Mouse (Mus musculus) hindbrain, postnatal 0 days (tissue): ENCODE measurements around the gene Mbd4. TPM values are rescaled to one million over a fixed set of nuclear protein-coding genes. Genes with fewer than 3 reads are reported as not detected.
"Not testable (repeated sequence)": the region's sequence is repeated elsewhere in the genome, so short reads cannot be mapped to it uniquely, and the experiment has no call there.

ENCODE experiments used
- ATAC-seq: fragments of 200-750 bp; cut with Nextera tagmentation; 2 replicates; pipeline ENCODE4 v1.8.0; 2017; ENCODE audit warnings: mild to moderate bottlenecking, moderate TSS enrichment, moderate library complexity
- DNase-seq: peaks from one replicate; pipeline ENCODE4 v3.0.0-alpha.2; 2015; ENCODE audit warnings: low spot score
- H3K27ac ChIP-seq: fragments of 300-500 bp; sonication (generic); 2 replicates; pipeline ENCODE4 v1.5.1; 2014; ENCODE audit warnings: mild to moderate bottlenecking
- H3K27me3 ChIP-seq: fragments of 300-500 bp; sonication (generic); 2 replicates; pipeline ENCODE4 v1.6.1; 2014; ENCODE audit warnings: low read length, mixed read lengths; ENCODE audit not compliant: insufficient read depth
- H3K36me3 ChIP-seq: fragments of 300-500 bp; sonication (generic); 2 replicates; pipeline ENCODE4 v1.6.1; 2014; ENCODE audit warnings: low read length, mixed read lengths; ENCODE audit not compliant: insufficient read depth
- H3K4me1 ChIP-seq: fragments of 300-500 bp; sonication (generic); 2 replicates; pipeline ENCODE4 v1.6.1; 2014; ENCODE audit warnings: antibody characterized with exemption, low read length, mixed read lengths; ENCODE audit not compliant: insufficient read depth
- H3K4me2 ChIP-seq: fragments of 300-500 bp; sonication (generic); 2 replicates; pipeline ENCODE4 v1.6.1; 2014; ENCODE audit warnings: low read depth, mild to moderate bottlenecking, low read length, moderate library complexity, mixed read lengths
- H3K4me3 ChIP-seq: fragments of 300-500 bp; sonication (generic); 2 replicates; pipeline ENCODE4 v1.5.1; 2014; ENCODE audit warnings: low read length
- H3K9ac ChIP-seq: fragments of 300-500 bp; sonication (generic); replicated peaks from 2 replicates; pipeline ENCODE4 v1.6.1; 2014; ENCODE audit warnings: mild to moderate bottlenecking, low read length, moderate library complexity, mixed read lengths
- H3K9me3 ChIP-seq: fragments of 300-500 bp; sonication (generic); 2 replicates; pipeline ENCODE4 v1.6.1; 2016; ENCODE audit warnings: low read length, mixed read lengths
- CTCF ChIP-seq: IDR thresholded peaks from 2 replicates; pipeline ENCODE4 v1.5.1; 2016; ENCODE audit warnings: antibody characterized with exemption, control low read depth, low read depth
- WGBS: fragments of 180-500 bp; shearing (Covaris S2); extraction: QIAGEN DNeasy Blood & Tissue Kit; methylation state at CpG from one replicate; pipeline ENCODE4 v1.1.7; 2014; 5-methylcytosine and 5-hydroxymethylcytosine counted together
- polyA plus RNA-seq: library from polyadenylated mRNA; unstranded; fragments of >200 nt; fragmentation: Nextera tagmentation; extraction: Ambion mirVana; gene quantifications from 2 replicates; pipeline ENCODE4 v1.2.1, GENCODE M21; 2015
- total RNA-seq: library from RNA; depleted of rRNA; stranded (reverse); fragments of >200 nt; gene quantifications from 2 replicates; pipeline ENCODE4 v1.2.3, GENCODE M21; 2014

Mbd4 gene
- total and polyA plus RNA-seq, 2 experiments from 2014 or later, result 2.9 to 5.6 TPM

GRCm38 (mm10) chr6:115838161-115838597, 15.0 kb downstream of the Mbd4 start, which contains the start of gene Efcab12:
Gene Efcab12 (minus strand): TSS chr6:115838412.
- peak; percentile 41 for TF ChIP-seq CTCF
- Histone ChIP-seq H3K4me2 (peak within 1 kb of the TSS; percentile 55), H3K36me3 (no peaks in the 10 kb centered on the region), H3K4me3 (peak within 1 kb of the TSS; percentile 33), H3K9ac (peak within 1 kb of the TSS; percentile 1; the same call in 1 of the 2 replicates), H3K4me1 (no peaks in the 10 kb centered on the region), H3K27ac (peak within 1 kb of the TSS; percentile 2; the same call in 1 of the 2 replicates), H3K27me3 (no peaks in the 10 kb centered on the region), H3K9me3 (no peaks in the 10 kb centered on the region)
- WGBS, result under 1% methylated on average over 19 of the region's 19 CpGs
- ATAC-seq, result peak; percentile 94
- peak; percentile 88 for DNase-seq

- no peaks in the 10 kb centered on the region for H3K36me3 ChIP-seq
- no peaks in the 10 kb centered on the region for H3K27me3 ChIP-seq
- H3K4me1 ChIP-seq, result no peaks in the 10 kb centered on the region
- H3K9ac ChIP-seq, result no peak overlapping the region
- no peaks in the 10 kb centered on the region for H3K9me3 ChIP-seq
- TF ChIP-seq CTCF, result no peak
- H3K4me3 ChIP-seq, result no peak overlapping the region
- DNase-seq (no peak), ATAC-seq (no peak)
- no peak overlapping the region for H3K27ac ChIP-seq
- no peak overlapping the region for H3K4me2 ChIP-seq
These were observed 19.3 kb downstream of the Mbd4 start for GRCm38 (mm10) chr6:115833861-115834260.

- WGBS, result 93% methylated on average over 2 of the region's 2 CpGs
- H3K4me3 ChIP-seq, result no peak overlapping the region
- no peaks in the 10 kb centered on the region for H3K4me1 ChIP-seq
- no peak overlapping the region for H3K27ac ChIP-seq
- DNase-seq (no peak), ATAC-seq (no peak)
- H3K4me2 ChIP-seq, result no peak overlapping the region
- H3K9me3 ChIP-seq, result no peaks in the 10 kb centered on the region
- no peaks in the 10 kb centered on the region for H3K36me3 ChIP-seq
- no peaks in the 10 kb centered on the region for H3K27me3 ChIP-seq
- TF ChIP-seq CTCF, result no peak
- no peak overlapping the region for H3K9ac ChIP-seq
These were observed 20.9 kb downstream of the Mbd4 start for GRCm38 (mm10) chr6:115832152-115832850.

DNA sequence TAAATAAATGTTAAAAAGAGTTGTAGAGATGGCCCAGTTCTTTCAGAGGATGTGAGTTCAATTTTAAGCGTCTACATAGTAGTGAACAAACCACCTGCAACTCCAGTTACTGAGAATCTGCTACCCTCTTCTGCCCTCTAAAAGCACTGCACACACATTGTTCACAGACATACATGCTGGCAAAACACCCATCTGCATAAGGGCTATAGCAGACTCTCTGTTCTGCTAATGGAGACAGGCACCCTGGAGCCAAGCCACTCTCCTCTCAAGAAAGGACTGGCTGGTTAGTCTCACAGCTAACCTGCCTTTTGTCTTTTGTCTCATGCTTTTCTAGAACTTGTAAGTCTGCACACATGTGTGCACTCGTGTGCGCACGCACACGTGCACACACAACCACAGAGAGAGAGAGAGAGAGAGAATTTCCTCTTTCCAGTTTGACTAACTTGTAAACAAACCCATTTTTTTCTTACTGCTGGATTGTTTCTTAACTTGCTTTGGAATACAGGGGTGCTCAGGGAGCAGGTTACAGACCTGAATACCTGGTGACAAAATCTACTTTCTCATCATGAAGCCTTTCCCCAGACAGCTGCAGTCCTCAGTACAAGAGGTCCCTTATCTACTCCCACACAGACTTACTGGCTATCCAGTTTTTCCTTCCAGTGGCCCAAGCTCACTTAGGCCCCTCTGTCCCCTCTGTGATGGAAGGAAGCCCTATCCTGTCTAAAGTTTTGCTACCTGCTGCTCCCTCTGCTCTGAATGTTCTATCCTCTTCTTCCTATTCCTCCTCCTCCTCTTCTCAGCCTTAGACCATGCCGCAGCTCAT, 22.2 kb downstream of the Mbd4 start:
- no peaks in the 10 kb centered on the region for H3K4me1 ChIP-seq
- 89% methylated on average over 6 of the region's 6 CpGs for whole genome bisulfite sequencing
- DNase-seq, result no peak
- no peak for ATAC-seq
- H3K9ac ChIP-seq, result no peak overlapping the region
- no peak overlapping the region for H3K27ac ChIP-seq
- no peak overlapping the region for H3K4me2 ChIP-seq
- TF ChIP-seq CTCF, result no peak
- no peak overlapping the region for H3K4me3 ChIP-seq
- H3K27me3 ChIP-seq, result no peaks in the 10 kb centered on the region
- no peaks in the 10 kb centered on the region for H3K9me3 ChIP-seq
- no peaks in the 10 kb centered on the region for H3K36me3 ChIP-seq

- H3K4me3 ChIP-seq, H3K27ac ChIP-seq, H3K9ac ChIP-seq, H3K36me3 ChIP-seq, H3K27me3 ChIP-seq, H3K4me1 ChIP-seq, H3K9me3 ChIP-seq: not testable (repeated sequence)
- DNase-seq (peak; percentile 73), ATAC-seq (peak; percentile 94)
- peak overlapping the region; percentile 37 for H3K4me2 ChIP-seq
- WGBS, result 2% methylated on average over 4 of the region's 11 CpGs
- TF ChIP-seq CTCF, result peak; percentile 70
These were observed 29.2 kb downstream of the Mbd4 start for GRCm38 (mm10) chr6:115823850-115824464.

- no peak for ATAC-seq
- H3K9ac ChIP-seq, result no peak overlapping the region
- WGBS, result 85% methylated on average over 8 of the region's 8 CpGs
These were observed 31.8 kb downstream of the Mbd4 start for GRCm38 (mm10) chr6:115821216-115821993.

More at GRCm38 (mm10) chr6:115821216-115821993, 31.8 kb downstream of the Mbd4 start:
- Histone ChIP-seq H3K4me2 (no peak overlapping the region), H3K36me3 (no peaks in the 10 kb centered on the region), H3K4me3 (no peak overlapping the region), H3K27ac (no peak overlapping the region), H3K4me1 (no peaks in the 10 kb centered on the region), H3K27me3 (no peaks in the 10 kb centered on the region), H3K9me3 (no peaks in the 10 kb centered on the region)
- no peak for DNase-seq
- TF ChIP-seq CTCF, result no peak
